Comparison of ENCODE assay signal across 8 mouse cellular contexts in genomic region chr8:70649324-70649723, GRCm38 (mm10). TPM values are rescaled to one million over a fixed set of nuclear protein-coding genes. Genes with fewer than 3 reads are reported as not detected.
A peak's percentile ranks its signal among the peaks of the same experiment; 100 is the strongest.
DNase-seq lines count a peak whose midpoint lies in the region; ATAC-seq lines count a peak whose summit lies in the region.

No protein-coding gene starts in this region.

- peaks cover 25% of the 10 kb centered on the region for H3K4me1 ChIP-seq in forebrain, embryonic 15.5 days
- H3K4me1 ChIP-seq in hindbrain, embryonic 13.5 days (replicated peaks), result peaks cover 63% of the 10 kb centered on the region
- H3K4me1 ChIP-seq in liver, embryonic 11.5 days (replicated peaks; ENCODE audit: control insufficient read depth, insufficient read depth, low read length), result peaks cover 35% of the 10 kb centered on the region
- H3K4me1 ChIP-seq in neural tube, embryonic 14.5 days (ENCODE audit: control insufficient read depth, insufficient read depth, low read length), result peaks cover 24% of the 10 kb centered on the region

- H3K27me3 ChIP-seq in forebrain, embryonic 15.5 days, result no peaks in the 10 kb centered on the region
- no peaks in the 10 kb centered on the region for H3K27me3 ChIP-seq in hindbrain, embryonic 13.5 days
- H3K27me3 ChIP-seq in liver, embryonic 11.5 days (replicated peaks; ENCODE audit: control insufficient read depth, insufficient read depth, low read length), result no peaks in the 10 kb centered on the region
- no peaks in the 10 kb centered on the region for H3K27me3 ChIP-seq in neural tube, embryonic 14.5 days (ENCODE audit: control insufficient read depth, insufficient read depth, low read length)

- H3K4me3 ChIP-seq in forebrain, embryonic 15.5 days, result no peak overlapping the region
- H3K4me3 ChIP-seq in hindbrain, embryonic 13.5 days, result no peak overlapping the region
- no peak overlapping the region for H3K4me3 ChIP-seq in liver, embryonic 11.5 days (ENCODE audit: low read depth, low read length)
- no peak overlapping the region for H3K4me3 ChIP-seq in neural tube, embryonic 14.5 days (ENCODE audit: low read depth, low read length)

- H3K9ac ChIP-seq in forebrain, embryonic 15.5 days (replicated peaks), result 0 out of 2 replicates have a peak overlapping the region, but pooled peaks have one; percentile 19
- no peak overlapping the region for H3K9ac ChIP-seq in hindbrain, embryonic 13.5 days
- no peak overlapping the region for H3K9ac ChIP-seq in liver, embryonic 11.5 days (ENCODE audit: low read depth, low read length)
- no peak overlapping the region for H3K9ac ChIP-seq in neural tube, embryonic 14.5 days (replicated peaks; ENCODE audit: low read depth, low read length)

- WGBS in forebrain, embryonic 15.5 days, result 35% methylated on average over 4 of the region's 4 CpGs
- 48% methylated on average over 4 of the region's 4 CpGs for WGBS in hindbrain, embryonic 13.5 days
- WGBS in liver, embryonic 11.5 days, result 80% methylated on average over 4 of the region's 4 CpGs
- whole genome bisulfite sequencing in neural tube, embryonic 14.5 days, result 34% methylated on average over 4 of the region's 4 CpGs

- ATAC-seq in forebrain, embryonic 15.5 days (replicated peaks), result peak; percentile 42
- peak; percentile 66 for ATAC-seq in hindbrain, embryonic 13.5 days (ENCODE audit: low FRiP score)
- ATAC-seq in liver, embryonic 11.5 days (replicated peaks; ENCODE audit: low FRiP score), result 0 out of 2 replicates have a peak, but pooled peaks have one; percentile 11
- peak; percentile 74 for ATAC-seq in neural tube, embryonic 14.5 days (ENCODE audit: low read depth)

- peak overlapping the region; percentile 70 for H3K27ac ChIP-seq in forebrain, embryonic 15.5 days (replicated peaks)
- H3K27ac ChIP-seq in hindbrain, embryonic 13.5 days, result peak overlapping the region; percentile 63
- H3K27ac ChIP-seq in liver, embryonic 11.5 days (ENCODE audit: low read depth, low read length), result no peak overlapping the region
- peak overlapping the region; percentile 71 for H3K27ac ChIP-seq in neural tube, embryonic 14.5 days (ENCODE audit: low read depth, low read length)

- no peaks in the 10 kb centered on the region for H3K9me3 ChIP-seq in forebrain, embryonic 15.5 days
- no peaks in the 10 kb centered on the region for H3K9me3 ChIP-seq in hindbrain, embryonic 13.5 days
- H3K9me3 ChIP-seq in liver, embryonic 11.5 days (ENCODE audit: control insufficient read depth, low read length), result no peaks in the 10 kb centered on the region
- H3K9me3 ChIP-seq in neural tube, embryonic 14.5 days (ENCODE audit: control insufficient read depth, low read length), result no peaks in the 10 kb centered on the region

- DNase-seq in layer of hippocampus, postnatal 10 days (ENCODE audit: low spot score in 2 of 2), result peak; percentile 63 to 73
- no peak for DNase-seq in layer of hippocampus, postnatal 25 days (ENCODE audit: extremely low spot score in 1 of 2, low spot score in 1 of 2)
- DNase-seq in adrenal gland, postnatal 36 days, result peak; percentile 91 to 92
- no peak for DNase-seq in liver, embryonic 11.5 days (ENCODE audit: low spot score)
- no peak for DNase-seq in thymus, postnatal 10 days (ENCODE audit: low spot score in 2 of 2)

- H3K4me2 ChIP-seq in forebrain, embryonic 15.5 days (replicated peaks), result no peak overlapping the region
- H3K4me2 ChIP-seq in hindbrain, embryonic 13.5 days, result no peak overlapping the region
- H3K4me2 ChIP-seq in liver, embryonic 11.5 days, result no peak overlapping the region
- no peak overlapping the region for H3K4me2 ChIP-seq in neural tube, embryonic 14.5 days (ENCODE audit: low read depth, low read length)

- peaks cover 8% of the 10 kb centered on the region; the same call in 1 of the 2 replicates for H3K36me3 ChIP-seq in forebrain, embryonic 15.5 days
- H3K36me3 ChIP-seq in hindbrain, embryonic 13.5 days, result peaks cover 29% of the 10 kb centered on the region
- H3K36me3 ChIP-seq in liver, embryonic 11.5 days (ENCODE audit: control insufficient read depth, insufficient read depth, low read length), result peaks cover 15% of the 10 kb centered on the region
- 0 out of 2 replicates have a peak, but pooled peaks cover 4% of the 10 kb centered on the region for H3K36me3 ChIP-seq in neural tube, embryonic 14.5 days (ENCODE audit: control insufficient read depth, insufficient read depth, low read length)

RNA-seq across cellular contexts. Expression of gene Pgpep1, which starts 10.9 kb away (rescaled TPM):
- total RNA-seq in layer of hippocampus, postnatal 10 days (2021), result 10 to 100 TPM; 25.8 to 31.9 TPM
- 10 to 100 TPM; 21.1 to 25.1 TPM for total RNA-seq in layer of hippocampus, postnatal 25 days (2021)
- 100 to 1,000 TPM; 138 to 139 TPM for total RNA-seq in adrenal gland, postnatal 36 days (2021)
- polyA plus RNA-seq in forebrain, embryonic 15.5 days (2015; fragmentation: Nextera tagmentation; extraction: Ambion mirVana), result 63.6 and 70.2 TPM in 2 replicates
- 103 and 105 TPM in 2 replicates for polyA plus RNA-seq in hindbrain, embryonic 13.5 days (2015; fragmentation: Nextera tagmentation; extraction: Ambion mirVana)
- polyA plus RNA-seq in liver, embryonic 11.5 days (2014; fragmentation: Nextera tagmentation; extraction: Ambion mirVana), result 33.7 and 34.6 TPM in 2 replicates
- polyA plus RNA-seq in neural tube, embryonic 14.5 days (2014; fragmentation: Nextera tagmentation; extraction: Ambion mirVana), result 74.5 and 85.2 TPM in 2 replicates

RNA-seq across cellular contexts. Expression of gene Gdf15, which starts 17.1 kb away (rescaled TPM):
- total RNA-seq in layer of hippocampus, postnatal 10 days (2021), result not detected
- total RNA-seq in layer of hippocampus, postnatal 25 days (2021), result under 1 TPM in 1 of 2 experiments, not detected in 1; 0.26 TPM
- 1 to 10 TPM; 5.0 to 6.0 TPM for total RNA-seq in adrenal gland, postnatal 36 days (2021)
- not detected in 2 replicates for polyA plus RNA-seq in forebrain, embryonic 15.5 days (2015; fragmentation: Nextera tagmentation; extraction: Ambion mirVana)
- 0.12 and 0.14 TPM in 2 replicates for polyA plus RNA-seq in hindbrain, embryonic 13.5 days (2015; fragmentation: Nextera tagmentation; extraction: Ambion mirVana)
- polyA plus RNA-seq in liver, embryonic 11.5 days (2014; fragmentation: Nextera tagmentation; extraction: Ambion mirVana), result 4.2 and 4.9 TPM in 2 replicates
- polyA plus RNA-seq in neural tube, embryonic 14.5 days (2014; fragmentation: Nextera tagmentation; extraction: Ambion mirVana), result 0.54 TPM in 1 of 2 replicates, not detected in the other

RNA-seq across cellular contexts. Expression of gene Lsm4, which starts 23.7 kb away (rescaled TPM):
- total RNA-seq in layer of hippocampus, postnatal 10 days (2021), result 10 to 100 TPM; 72.3 to 76.5 TPM
- total RNA-seq in layer of hippocampus, postnatal 25 days (2021), result 10 to 100 TPM; 66.2 to 67.4 TPM
- total RNA-seq in adrenal gland, postnatal 36 days (2021), result 10 to 100 TPM; 74.3 to 84.4 TPM
- 211 and 228 TPM in 2 replicates for polyA plus RNA-seq in forebrain, embryonic 15.5 days (2015; fragmentation: Nextera tagmentation; extraction: Ambion mirVana)
- polyA plus RNA-seq in hindbrain, embryonic 13.5 days (2015; fragmentation: Nextera tagmentation; extraction: Ambion mirVana), result 191 and 193 TPM in 2 replicates
- polyA plus RNA-seq in liver, embryonic 11.5 days (2014; fragmentation: Nextera tagmentation; extraction: Ambion mirVana), result 342 and 357 TPM in 2 replicates
- 193 and 194 TPM in 2 replicates for polyA plus RNA-seq in neural tube, embryonic 14.5 days (2014; fragmentation: Nextera tagmentation; extraction: Ambion mirVana)

RNA-seq across cellular contexts. Expression of gene Lrrc25, which starts 33.4 kb away (rescaled TPM):
- total RNA-seq in layer of hippocampus, postnatal 10 days (2021), result 1 to 10 TPM in 1 of 2 experiments, under 1 TPM in 1; 0.96 to 2.3 TPM
- total RNA-seq in layer of hippocampus, postnatal 25 days (2021), result 1 to 10 TPM in 1 of 2 experiments, under 1 TPM in 1; 0.63 to 1.0 TPM
- 1 to 10 TPM; 2.1 to 2.6 TPM for total RNA-seq in adrenal gland, postnatal 36 days (2021)
- polyA plus RNA-seq in forebrain, embryonic 15.5 days (2015; fragmentation: Nextera tagmentation; extraction: Ambion mirVana), result 0.74 and 1.3 TPM in 2 replicates
- 1.5 and 1.9 TPM in 2 replicates for polyA plus RNA-seq in hindbrain, embryonic 13.5 days (2015; fragmentation: Nextera tagmentation; extraction: Ambion mirVana)
- polyA plus RNA-seq in liver, embryonic 11.5 days (2014; fragmentation: Nextera tagmentation; extraction: Ambion mirVana), result 4.5 and 5.3 TPM in 2 replicates
- polyA plus RNA-seq in neural tube, embryonic 14.5 days (2014; fragmentation: Nextera tagmentation; extraction: Ambion mirVana), result 0.20 and 1.8 TPM in 2 replicates

RNA-seq across cellular contexts. Expression of gene Ssbp4, which starts 40.7 kb away (rescaled TPM):
- 100 to 1,000 TPM; 225 to 240 TPM for total RNA-seq in layer of hippocampus, postnatal 10 days (2021)
- 100 to 1,000 TPM; 285 to 304 TPM for total RNA-seq in layer of hippocampus, postnatal 25 days (2021)
- total RNA-seq in adrenal gland, postnatal 36 days (2021), result 100 to 1,000 TPM in 1 of 2 experiments, 10 to 100 TPM in 1; 89.7 to 103 TPM
- polyA plus RNA-seq in forebrain, embryonic 15.5 days (2015; fragmentation: Nextera tagmentation; extraction: Ambion mirVana), result 114 TPM in 2 replicates
- polyA plus RNA-seq in hindbrain, embryonic 13.5 days (2015; fragmentation: Nextera tagmentation; extraction: Ambion mirVana), result 122 and 132 TPM in 2 replicates
- 144 and 173 TPM in 2 replicates for polyA plus RNA-seq in liver, embryonic 11.5 days (2014; fragmentation: Nextera tagmentation; extraction: Ambion mirVana)
- 163 and 240 TPM in 2 replicates for polyA plus RNA-seq in neural tube, embryonic 14.5 days (2014; fragmentation: Nextera tagmentation; extraction: Ambion mirVana)

Comparison
In these comparisons a context has a peak if more than half of its experiments do, and no peak if none do; other contexts are left out.
1. DNase-seq: peak in layer of hippocampus, postnatal 10 days (2 of 2) and adrenal gland, postnatal 36 days (2 of 2); none in layer of hippocampus, postnatal 25 days (0 of 2), liver, embryonic 11.5 days (single experiment) and thymus, postnatal 10 days (0 of 2).
2. ATAC-seq: peak in every context shown above with its lines; median percentile 74 in neural tube, embryonic 14.5 days; 66 in hindbrain, embryonic 13.5 days; 42 in forebrain, embryonic 15.5 days; 11 in liver, embryonic 11.5 days.